Mouse (Mus musculus) ES-Bruce4 (cell line): ENCODE measurements around the gene Pex14. TPM values are rescaled to one million over a fixed set of nuclear protein-coding genes. Genes with fewer than 3 reads are reported as not detected.
"Not testable (repeated sequence)": the region's sequence is repeated elsewhere in the genome, so short reads cannot be mapped to it uniquely, and the experiment has no call there.

Experiments
- H3K27ac ChIP-seq: 2 replicates; pipeline ENCODE4 v1.5.1; 2012; ENCODE audit warnings: low read length, inconsistent platforms; ENCODE audit not compliant: insufficient read depth
- H3K27me3 ChIP-seq: 2 replicates; pipeline ENCODE4 v1.6.1; 2012; ENCODE audit warnings: mild to moderate bottlenecking, low read length, inconsistent platforms; ENCODE audit not compliant: control insufficient read depth, poor library complexity, insufficient read depth, severe bottlenecking
- H3K36me3 ChIP-seq: 2 replicates; pipeline ENCODE4 v1.6.1; 2012; ENCODE audit warnings: inconsistent platforms, mild to moderate bottlenecking, low read length, moderate library complexity; ENCODE audit not compliant: control insufficient read depth, poor library complexity, insufficient read depth, severe bottlenecking
- H3K4me1 ChIP-seq: one replicate; pipeline ENCODE4 v1.8.1; 2011; ENCODE audit warnings: low read length; ENCODE audit not compliant: control insufficient read depth, insufficient read depth
- H3K4me3 ChIP-seq: 2 replicates; pipeline ENCODE4 v1.5.1; 2011; ENCODE audit warnings: low read depth, mild to moderate bottlenecking, low read length
- H3K9ac ChIP-seq: 2 replicates; pipeline ENCODE4 v1.6.1; 2012; ENCODE audit warnings: low read depth, mild to moderate bottlenecking, inconsistent platforms; ENCODE audit not compliant: poor library complexity, severe bottlenecking
- H3K9me3 ChIP-seq: replicated peaks from 2 replicates; pipeline ENCODE4 v1.6.1; 2012; ENCODE audit warnings: mild to moderate bottlenecking, low read length, inconsistent platforms; ENCODE audit not compliant: control insufficient read depth, poor library complexity, insufficient read depth, severe bottlenecking
- CTCF ChIP-seq: IDR thresholded peaks from one replicate; pipeline ENCODE4 v1.8.1; 2011; ENCODE audit warnings: low read depth, low read length
- EP300 ChIP-seq: IDR thresholded peaks from 2 replicates; pipeline ENCODE4 v1.6.1; 2011; ENCODE audit warnings: low read depth, low read length; ENCODE audit not compliant: insufficient read depth
- POLR2A ChIP-seq: IDR thresholded peaks from one replicate; pipeline ENCODE4 v1.8.1; 2011; ENCODE audit warnings: low read length; ENCODE audit not compliant: insufficient read depth
- polyA plus RNA-seq: library from polyadenylated mRNA; stranded (reverse); fragments of >200 nt; gene quantifications from 2 replicates; pipeline ENCODE4 v1.2.4, GENCODE M21; 2011; ENCODE audit warnings: low read depth; ENCODE audit not compliant: missing spikeins, insufficient read depth, insufficient read length

Gene Pex14
- polyA plus RNA-seq, 1 experiment: 31.2 TPM

DNA sequence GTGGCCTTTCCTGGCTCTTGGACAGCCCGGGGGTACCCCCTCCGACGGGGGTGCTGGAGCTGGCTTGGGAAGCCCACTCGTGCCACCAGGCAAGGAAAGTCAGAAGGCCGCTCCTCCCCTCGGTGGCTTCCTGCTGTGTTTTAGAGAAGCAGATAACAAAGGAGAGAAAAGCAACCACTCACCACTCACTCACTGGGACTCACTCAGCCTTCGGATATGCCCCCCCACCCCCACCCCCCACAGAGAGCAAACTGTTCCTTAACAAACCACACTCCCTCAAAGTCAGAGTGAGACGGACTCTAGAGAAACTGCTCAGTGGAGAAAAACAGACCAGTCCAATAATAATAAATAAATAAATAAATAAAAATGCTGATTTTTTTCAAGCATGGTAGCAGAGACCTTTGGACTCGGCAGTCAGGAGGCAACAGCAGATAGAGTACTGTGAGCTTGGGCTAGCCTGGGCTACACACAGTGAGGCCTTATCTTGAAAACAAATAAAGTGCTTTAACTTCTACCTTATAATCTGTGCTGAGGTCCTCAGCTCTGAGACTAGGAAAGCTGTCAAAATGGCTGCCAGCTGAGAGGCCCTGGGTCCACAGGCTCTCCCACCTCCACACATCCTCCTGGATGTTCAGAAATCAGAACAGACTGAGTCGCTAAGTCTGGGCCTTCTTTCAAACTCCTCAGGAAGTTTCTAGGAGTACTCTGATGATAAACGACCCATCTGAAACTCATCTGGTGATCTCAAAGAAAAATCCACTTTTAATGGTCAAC lies 25.9 kb upstream of the Pex14 start:
- Histone ChIP-seq H3K27me3 (no peaks in the 10 kb centered on the region), H3K36me3 (peaks cover 7% of the 10 kb centered on the region; the same call in 1 of the 2 replicates), H3K9ac (no peak overlapping the region), H3K27ac (no peak overlapping the region), H3K4me1 (no peaks in the 10 kb centered on the region), H3K9me3 (no peaks in the 10 kb centered on the region), H3K4me3 (no peak overlapping the region)
- TF ChIP-seq EP300 (0 out of 2 replicates have a peak, but pooled peaks have one; percentile 15), CTCF (no peak)

GRCm38 (mm10) chr4:149123432-149123831 lies 23.8 kb upstream of the Pex14 start:
- Histone ChIP-seq H3K36me3 (0 out of 2 replicates have a peak, but pooled peaks cover 3% of the 10 kb centered on the region), H3K4me3 (no peak overlapping the region), H3K27me3 (no peaks in the 10 kb centered on the region), H3K9me3 (no peaks in the 10 kb centered on the region), H3K4me1 (peaks cover 2% of the 10 kb centered on the region), H3K9ac (no peak overlapping the region), H3K27ac (peak overlapping the region; percentile 24)
- no peak for TF ChIP-seq CTCF
- TF ChIP-seq EP300: 0 out of 2 replicates have a peak, but pooled peaks have one; percentile 48
- no peak for TF ChIP-seq POLR2A

DNA sequence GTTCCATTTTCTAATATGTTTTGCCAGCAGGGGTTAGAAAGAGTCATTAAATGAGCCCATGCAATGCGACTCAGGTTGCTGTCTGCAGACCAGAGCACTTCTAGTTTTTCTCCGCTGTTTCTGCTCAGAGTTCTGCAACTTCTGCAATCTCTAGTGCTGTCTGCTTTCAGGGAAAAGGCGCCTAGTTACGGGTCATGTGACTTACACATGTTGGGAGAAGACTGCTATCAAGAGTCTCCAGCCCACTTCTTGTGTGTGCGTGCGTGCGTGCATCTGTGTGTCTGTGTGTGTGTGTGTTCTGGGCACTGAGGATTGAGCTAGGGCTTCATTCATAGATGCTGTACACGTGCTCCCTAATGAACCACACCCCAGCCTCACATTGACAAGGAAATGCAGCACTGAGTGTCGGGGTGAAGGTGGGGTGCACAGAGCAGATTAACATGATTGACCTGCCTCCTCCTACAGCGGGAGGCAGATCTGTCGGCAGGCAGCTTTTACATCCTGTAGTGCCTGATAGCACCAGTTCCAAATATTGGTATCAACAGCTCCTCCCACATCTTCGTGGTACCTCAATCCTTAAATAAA lies 20.4 kb upstream of the Pex14 start:
- H3K27ac ChIP-seq, H3K4me1 ChIP-seq, H3K36me3 ChIP-seq, H3K9ac ChIP-seq, H3K27me3 ChIP-seq, H3K4me3 ChIP-seq, H3K9me3 ChIP-seq: not testable (repeated sequence)

DNA sequence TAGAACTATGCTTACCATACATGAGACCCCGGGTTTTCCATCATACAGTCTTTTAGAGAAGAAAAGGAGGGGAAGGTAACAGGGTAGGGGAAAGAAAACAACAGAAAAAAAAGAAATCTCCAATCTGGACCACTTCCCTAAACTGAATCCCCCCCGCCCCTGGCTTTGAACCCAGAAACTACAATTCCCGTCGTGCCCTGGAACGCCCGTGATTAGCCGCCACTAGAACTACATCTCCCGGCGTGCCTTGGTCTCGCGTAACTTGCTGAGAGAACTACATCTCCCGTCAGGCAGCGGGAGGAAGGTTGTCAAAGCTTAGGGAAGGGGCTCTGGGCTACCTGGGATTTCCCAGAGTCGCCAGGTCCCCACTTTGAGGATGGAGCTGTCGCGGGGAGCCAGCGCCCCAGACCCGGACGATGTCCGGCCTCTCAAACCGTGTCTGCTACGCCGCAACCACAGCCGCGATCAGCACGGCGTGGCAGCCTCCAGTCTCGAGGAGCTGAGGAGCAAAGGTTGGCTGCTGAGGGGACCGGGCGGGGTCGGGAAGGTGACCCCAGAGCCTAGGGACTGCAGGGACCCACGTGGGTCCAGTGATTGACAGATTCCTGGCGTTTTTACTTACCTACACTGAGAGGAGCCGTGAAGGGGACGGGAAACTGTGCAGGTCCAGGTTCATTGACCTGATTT lies 4.3 kb upstream of the Pex14 start, which contains the start of gene Dffa:
Gene Dffa (plus strand): TSS at position 272 of the 687 bp plus-strand sequence.
- Histone ChIP-seq H3K27ac (no peak within 1 kb of the TSS), H3K36me3 (no peaks in the 10 kb centered on the region)
- no peak for TF ChIP-seq POLR2A
- no peak for TF ChIP-seq CTCF
- TF ChIP-seq EP300: no peak

DNA sequence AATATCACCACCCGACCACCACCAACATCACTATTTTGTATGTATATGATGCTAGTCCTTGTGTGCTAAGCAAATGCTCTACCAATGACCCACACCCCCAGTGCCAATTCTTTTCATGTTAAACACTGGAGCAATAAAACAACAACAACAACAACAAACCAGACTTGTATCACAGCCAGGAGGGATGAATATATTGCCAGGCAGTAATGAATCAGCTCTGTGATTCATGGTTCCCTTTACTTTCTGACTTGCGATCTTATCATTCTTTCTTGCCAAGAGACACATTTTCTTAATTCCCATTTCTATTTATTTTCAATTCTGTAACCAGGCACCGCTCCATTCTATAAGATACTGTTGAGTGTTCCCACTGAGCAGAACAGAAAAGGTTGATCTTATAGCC lies 1.8 kb upstream of the Pex14 start:
- no peak overlapping the region for H3K27ac ChIP-seq
- H3K4me3 ChIP-seq: no peak overlapping the region
- H3K4me1 ChIP-seq: no peaks in the 10 kb centered on the region
- H3K9me3 ChIP-seq: no peaks in the 10 kb centered on the region
- no peaks in the 10 kb centered on the region for H3K27me3 ChIP-seq
- TF ChIP-seq CTCF (no peak), POLR2A (no peak)
- no peak overlapping the region for H3K9ac ChIP-seq
- no peaks in the 10 kb centered on the region for H3K36me3 ChIP-seq

More for the DNA sequence above, 4.3 kb upstream of the Pex14 start, which contains the start of gene Dffa:
- no peaks in the 10 kb centered on the region for H3K27me3 ChIP-seq
- peak within 1 kb of the TSS; percentile 60 for H3K9ac ChIP-seq
- no peaks in the 10 kb centered on the region for H3K4me1 ChIP-seq
- H3K9me3 ChIP-seq: no peaks in the 10 kb centered on the region
- peak within 1 kb of the TSS; percentile 92 for H3K4me3 ChIP-seq

DNA sequence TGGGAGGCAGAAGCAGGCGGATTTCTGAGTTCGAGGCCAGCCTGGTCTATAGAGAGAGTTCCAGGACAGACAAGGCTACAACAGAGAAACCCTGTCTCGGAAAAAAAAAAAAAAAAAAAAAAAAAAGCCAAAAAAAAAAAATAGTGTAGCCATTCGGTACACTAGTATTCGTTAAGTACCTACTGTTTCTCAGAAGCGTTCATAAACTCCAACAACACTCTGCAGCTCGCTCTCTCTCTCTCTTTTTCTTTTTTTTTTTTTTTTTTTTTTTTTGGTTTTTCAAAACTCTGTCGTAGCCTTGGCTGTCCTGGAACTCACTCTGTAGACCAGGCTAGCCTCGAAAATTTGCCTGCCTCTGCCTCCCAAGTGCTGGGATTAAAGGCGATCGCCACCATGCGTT lies 773 bp upstream of the Pex14 start:
- not testable (repeated sequence) for H3K27ac ChIP-seq, H3K9me3 ChIP-seq, H3K4me1 ChIP-seq, H3K36me3 ChIP-seq, H3K27me3 ChIP-seq
- H3K4me3 ChIP-seq: peak overlapping the region; percentile 41
- H3K9ac ChIP-seq: peak overlapping the region; percentile 92; the same call in 1 of the 2 replicates
